Mouse (Mus musculus): Measurements from ENCODE around the gene Vgll2. TPM values are rescaled to one million over a fixed set of nuclear protein-coding genes. Genes with fewer than 3 reads are reported as not detected.

Gene Vgll2
- not detected for total RNA-seq (2023)

GRCm38 (mm10) chr10:52022413-52023212, at the start of gene Vgll2:
TSS of gene Vgll2 (plus strand) at chr10:52022502.

Other genes starting within 250 kb of the Vgll2 start
- not detected for gene Ros1, start 172.7 kb downstream of the Vgll2 start, total RNA-seq (2023)
- 1 to 10 TPM; 1.3 to 1.7 TPM for gene Dcbld1, start 211.1 kb downstream of the Vgll2 start, total RNA-seq (2023)

Data from monocyte, adult 59 days (primary cell).